Mouse (Mus musculus) embryonic facial prominence, embryonic 13.5 days (tissue): Measurements from ENCODE around the gene Gm2564. TPM values are rescaled to one million over a fixed set of nuclear protein-coding genes. Genes with fewer than 3 reads are reported as not detected.
"Not testable (repeated sequence)": the region's sequence is repeated elsewhere in the genome, so short reads cannot be mapped to it uniquely, and the experiment has no call there.

Experiments used
- ATAC-seq: fragments of 200-750 bp; cut with Nextera tagmentation; 2 replicates; pipeline ENCODE4 v1.8.0; 2017; ENCODE audit warnings: low read depth; ENCODE audit not compliant: insufficient number of reproducible peaks, insufficient read depth, low FRiP score, low TSS enrichment
- H3K27ac ChIP-seq: fragments of 300-500 bp; sonication (generic); 2 replicates; pipeline ENCODE4 v1.5.1; 2015; ENCODE audit warnings: moderate library complexity, mild to moderate bottlenecking, inconsistent platforms
- H3K27me3 ChIP-seq: fragments of 300-500 bp; sonication (generic); 2 replicates; pipeline ENCODE4 v1.6.1; 2015; ENCODE audit warnings: mild to moderate bottlenecking, inconsistent platforms
- H3K36me3 ChIP-seq: fragments of 300-500 bp; sonication (generic); 2 replicates; pipeline ENCODE4 v1.6.1; 2015; ENCODE audit warnings: mild to moderate bottlenecking, inconsistent platforms
- H3K4me1 ChIP-seq: fragments of 300-500 bp; sonication (generic); 2 replicates; pipeline ENCODE4 v1.6.1; 2015; ENCODE audit warnings: inconsistent platforms
- H3K4me2 ChIP-seq: fragments of 300-500 bp; sonication (generic); 2 replicates; pipeline ENCODE4 v1.6.1; 2015; ENCODE audit warnings: moderate library complexity, mild to moderate bottlenecking, inconsistent platforms
- H3K4me3 ChIP-seq: fragments of 300-500 bp; sonication (generic); 2 replicates; pipeline ENCODE4 v1.5.1; 2015; ENCODE audit warnings: mild to moderate bottlenecking, inconsistent platforms
- H3K9ac ChIP-seq: fragments of 300-500 bp; sonication (generic); 2 replicates; pipeline ENCODE4 v1.6.1; 2015; ENCODE audit warnings: mild to moderate bottlenecking, inconsistent platforms
- H3K9me3 ChIP-seq: fragments of 300-500 bp; sonication (generic); 2 replicates; pipeline ENCODE4 v1.6.1; 2016; ENCODE audit warnings: inconsistent platforms
- whole genome bisulfite sequencing: fragments of 180-500 bp; shearing (Covaris S2); methylation state at CpG from one replicate; pipeline ENCODE4 v1.1.7; 2015; ENCODE audit warnings: mixed read lengths; 5-methylcytosine and 5-hydroxymethylcytosine counted together
- polyA plus RNA-seq: library from polyadenylated mRNA; unstranded; fragments of >200 nt; fragmentation: Nextera tagmentation; extraction: Ambion mirVana; gene quantifications from 2 replicates; pipeline ENCODE4 v1.2.1, GENCODE M21; 2015

The Gm2564 gene
- not detected in 2 replicates for polyA plus RNA-seq

- not testable (repeated sequence) for H3K36me3 ChIP-seq, H3K4me1 ChIP-seq, H3K9ac ChIP-seq, H3K4me3 ChIP-seq, ATAC-seq, H3K27ac ChIP-seq, H3K9me3 ChIP-seq, H3K27me3 ChIP-seq, H3K4me2 ChIP-seq
- no CpG with 5 or more reads among the region's 8 CpGs for WGBS
Measured at GRCm38 (mm10) chr4:42629419-42629818, at the start of gene Gm2564. TSS of gene Gm2564 (plus strand) at chr4:42629719.

GRCm38 (mm10) chr4:42611895-42612294 lies 17.6 kb upstream of the Gm2564 start, which contains the start of gene Gm10591:
TSS of gene Gm10591 (plus strand) at chr4:42612195.
- not testable (repeated sequence) for H3K36me3 ChIP-seq, ATAC-seq, H3K27ac ChIP-seq, H3K27me3 ChIP-seq, H3K9me3 ChIP-seq, H3K4me3 ChIP-seq, H3K4me1 ChIP-seq, H3K9ac ChIP-seq, H3K4me2 ChIP-seq
- WGBS: no CpG with 5 or more reads among the region's 5 CpGs

- not testable (repeated sequence) for H3K27me3 ChIP-seq, H3K4me1 ChIP-seq, ATAC-seq, H3K36me3 ChIP-seq, H3K9ac ChIP-seq, H3K4me2 ChIP-seq, H3K4me3 ChIP-seq, H3K27ac ChIP-seq, H3K9me3 ChIP-seq
- no CpG with 5 or more reads among the region's 9 CpGs for WGBS
Measured at GRCm38 (mm10) chr4:42654951-42655350, 25.4 kb downstream of the Gm2564 start, which contains the start of gene Ccl27b. TSS of gene Ccl27b (plus strand) at chr4:42655251.

GRCm38 (mm10) chr4:42661793-42662192 lies 32.3 kb downstream of the Gm2564 start, which contains the start of gene Il11ra2:
TSS of gene Il11ra2 (minus strand) at chr4:42661893.
- H3K4me2 ChIP-seq, H3K4me3 ChIP-seq, H3K9ac ChIP-seq, H3K9me3 ChIP-seq, H3K4me1 ChIP-seq, H3K27ac ChIP-seq, ATAC-seq, H3K27me3 ChIP-seq, H3K36me3 ChIP-seq: not testable (repeated sequence)
- no CpG with 5 or more reads among the region's 3 CpGs for WGBS

- not testable (repeated sequence) for H3K4me3 ChIP-seq, H3K27ac ChIP-seq, H3K4me1 ChIP-seq, H3K4me2 ChIP-seq, H3K9ac ChIP-seq, H3K27me3 ChIP-seq, H3K36me3 ChIP-seq, ATAC-seq, H3K9me3 ChIP-seq
- no CpG with 5 or more reads among the region's 4 CpGs for WGBS
Measured at GRCm38 (mm10) chr4:42675415-42675814, 45.9 kb downstream of the Gm2564 start.

GRCm38 (mm10) chr4:42679365-42679764 lies 49.8 kb downstream of the Gm2564 start:
- H3K4me3 ChIP-seq, H3K27ac ChIP-seq, H3K27me3 ChIP-seq, H3K9me3 ChIP-seq, ATAC-seq, H3K4me2 ChIP-seq, H3K36me3 ChIP-seq, H3K9ac ChIP-seq, H3K4me1 ChIP-seq: not testable (repeated sequence)
- WGBS: no CpG with 5 or more reads among the region's 7 CpGs

- not testable (repeated sequence) for H3K4me1 ChIP-seq, H3K9ac ChIP-seq, H3K36me3 ChIP-seq, ATAC-seq, H3K9me3 ChIP-seq, H3K4me3 ChIP-seq, H3K27ac ChIP-seq, H3K27me3 ChIP-seq, H3K4me2 ChIP-seq
- WGBS: no CpG with 5 or more reads among the region's 32 CpGs
Measured at GRCm38 (mm10) chr4:42680374-42681356, 51.1 kb downstream of the Gm2564 start.

Other genes with a start within 250 kb of the Gm2564 start
- gene Gm21586, start 190.3 kb upstream of the Gm2564 start, polyA plus RNA-seq: not detected in 2 replicates
- gene Gm2163, start 163.0 kb upstream of the Gm2564 start, polyA plus RNA-seq: 0.08 TPM in 1 of 2 replicates, not detected in the other
- 0.29 TPM in 1 of 2 replicates, not detected in the other for gene Fam205a2, start 101.5 kb upstream of the Gm2564 start, polyA plus RNA-seq
- 0.92 TPM in 1 of 2 replicates, not detected in the other for gene Gm10591, start 17.5 kb upstream of the Gm2564 start, polyA plus RNA-seq
- gene Ccl27b, start 25.5 kb downstream of the Gm2564 start, polyA plus RNA-seq: not detected in 2 replicates
- gene Il11ra2, start 32.2 kb downstream of the Gm2564 start, polyA plus RNA-seq: not detected in 2 replicates
- 0.48 TPM in 1 of 2 replicates, not detected in the other for gene 4930578G10Rik, start 105.8 kb downstream of the Gm2564 start, polyA plus RNA-seq
- gene Ccl19, start 126.9 kb downstream of the Gm2564 start, polyA plus RNA-seq: not detected in 2 replicates
- gene Ccl21a, start 144.3 kb downstream of the Gm2564 start, polyA plus RNA-seq: 24.5 and 32.3 TPM in 2 replicates
- not detected in 2 replicates for gene Fam205a1, start 224.2 kb downstream of the Gm2564 start, polyA plus RNA-seq
- gene Gm12394, start 227.1 kb downstream of the Gm2564 start, polyA plus RNA-seq: 0.13 and 0.43 TPM in 2 replicates
- 0.90 TPM in 1 of 2 replicates, not detected in the other for gene Fam205c, start 244.5 kb downstream of the Gm2564 start, polyA plus RNA-seq